Mouse (Mus musculus) neural tube, embryonic 12.5 days (tissue): ENCODE results near the gene Mat1a. TPM values are rescaled to one million over a fixed set of nuclear protein-coding genes. Genes with fewer than 3 reads are reported as not detected.

Source experiments
- ATAC-seq: fragments of 200-750 bp; cut with Nextera tagmentation; 2 replicates; pipeline ENCODE4 v1.8.0; 2017; ENCODE audit warnings: low read depth, mild to moderate bottlenecking, moderate TSS enrichment, moderate library complexity; ENCODE audit not compliant: low FRiP score
- H3K27ac ChIP-seq: fragments of 300-500 bp; sonication (generic); 2 replicates; pipeline ENCODE4 v1.5.1; 2016
- H3K27me3 ChIP-seq: fragments of 300-500 bp; sonication (generic); replicated peaks from 2 replicates; pipeline ENCODE4 v1.6.1; 2016; ENCODE audit warnings: mild to moderate bottlenecking
- H3K36me3 ChIP-seq: fragments of 300-500 bp; sonication (generic); 2 replicates; pipeline ENCODE4 v1.6.1; 2016; ENCODE audit warnings: mild to moderate bottlenecking
- H3K4me1 ChIP-seq: fragments of 300-500 bp; sonication (generic); 2 replicates; pipeline ENCODE4 v1.6.1; 2016
- H3K4me2 ChIP-seq: fragments of 300-500 bp; sonication (generic); replicated peaks from 2 replicates; pipeline ENCODE4 v1.6.1; 2016; ENCODE audit warnings: mild to moderate bottlenecking
- H3K4me3 ChIP-seq: fragments of 300-500 bp; sonication (generic); 2 replicates; pipeline ENCODE4 v1.5.1; 2016
- H3K9ac ChIP-seq: fragments of 300-500 bp; sonication (generic); 2 replicates; pipeline ENCODE4 v1.6.1; 2016; ENCODE audit warnings: mild to moderate bottlenecking
- H3K9me3 ChIP-seq: fragments of 300-500 bp; sonication (generic); 2 replicates; pipeline ENCODE4 v1.6.1; 2016; ENCODE audit warnings: mild to moderate bottlenecking
- WGBS: fragments of 180-500 bp; shearing (Covaris S2); methylation state at CpG from one replicate; pipeline ENCODE4 v1.1.7; 2016; 5-methylcytosine and 5-hydroxymethylcytosine counted together
- polyA plus RNA-seq: library from polyadenylated mRNA; unstranded; fragments of >200 nt; fragmentation: Nextera tagmentation; extraction: Ambion mirVana; gene quantifications from 2 replicates; pipeline ENCODE4 v1.2.1, GENCODE M21; 2016

Mat1a gene
- polyA plus RNA-seq, 1 experiment from 2014 or later: not detected

GRCm38 (mm10) chr14:41146922-41147321, 42.1 kb downstream of the Mat1a start:
- H3K4me3 ChIP-seq: no peak overlapping the region
- no peaks in the 10 kb centered on the region for H3K36me3 ChIP-seq
- WGBS: 85% methylated on average over 3 of the region's 3 CpGs
- no peaks in the 10 kb centered on the region for H3K9me3 ChIP-seq
- H3K27ac ChIP-seq: no peak overlapping the region
- H3K27me3 ChIP-seq: no peaks in the 10 kb centered on the region
- no peaks in the 10 kb centered on the region for H3K4me1 ChIP-seq
- no peak overlapping the region for H3K4me2 ChIP-seq
- no peak for ATAC-seq
- H3K9ac ChIP-seq: no peak overlapping the region

DNA sequence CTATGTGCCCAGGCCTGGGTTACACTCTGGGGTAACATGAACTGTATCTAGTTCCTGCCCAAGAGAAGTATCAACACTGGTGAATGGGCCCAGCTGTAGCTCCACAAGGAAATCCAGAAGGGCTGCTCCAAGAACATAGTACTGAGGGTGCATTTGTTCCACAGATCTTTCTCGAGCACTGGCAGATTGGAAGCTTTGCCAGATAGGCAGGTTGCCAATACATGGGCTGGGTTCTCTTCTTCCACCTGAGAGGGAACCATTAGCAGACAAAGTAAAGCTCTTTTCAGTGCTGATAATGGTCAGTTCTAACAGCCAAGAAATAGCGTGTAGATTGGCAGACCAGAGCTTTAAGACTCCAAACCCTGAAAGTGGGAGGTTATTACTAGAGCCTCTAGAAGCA, 42.5 kb downstream of the Mat1a start:
- Histone ChIP-seq H3K9me3 (no peaks in the 10 kb centered on the region), H3K4me1 (no peaks in the 10 kb centered on the region), H3K27ac (no peak overlapping the region), H3K36me3 (no peaks in the 10 kb centered on the region), H3K9ac (no peak overlapping the region), H3K4me2 (no peak overlapping the region), H3K4me3 (no peak overlapping the region), H3K27me3 (no peaks in the 10 kb centered on the region)
- no peak for ATAC-seq
- WGBS: 84% methylated on average over 2 of the region's 2 CpGs

- ATAC-seq: no peak
- Histone ChIP-seq H3K4me2 (no peak within 1 kb of the TSS), H3K4me1 (no peaks in the 10 kb centered on the region), H3K4me3 (no peak within 1 kb of the TSS), H3K27ac (no peak within 1 kb of the TSS), H3K27me3 (no peaks in the 10 kb centered on the region), H3K36me3 (no peaks in the 10 kb centered on the region), H3K9ac (no peak within 1 kb of the TSS), H3K9me3 (no peaks in the 10 kb centered on the region)
- WGBS: 94% methylated on average over 7 of the region's 7 CpGs
These were observed 46.5 kb downstream of the Mat1a start, which contains the start of gene Mbl1 for GRCm38 (mm10) chr14:41151220-41151898. Mbl1 (plus strand) TSS chr14:41151458.

DNA sequence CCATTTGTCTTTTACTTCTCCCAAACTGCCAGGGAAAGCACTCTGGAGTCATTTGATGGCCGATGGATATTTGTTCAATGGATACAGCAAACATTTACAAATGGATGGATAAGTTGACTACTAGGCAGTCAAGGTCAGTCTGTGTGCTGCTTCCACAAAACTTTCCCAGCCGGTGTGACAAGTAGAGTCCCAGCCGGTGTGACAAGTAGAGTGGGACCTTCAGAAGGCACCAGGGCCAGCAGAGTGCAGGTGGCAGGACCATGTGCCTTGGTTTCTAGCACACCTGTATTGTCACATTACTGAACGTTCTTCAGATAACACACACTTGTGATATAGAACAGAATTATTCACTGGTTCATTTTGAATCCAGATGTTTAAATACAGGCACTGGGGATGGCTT, 55.2 kb downstream of the Mat1a start:
- H3K9me3 ChIP-seq: no peaks in the 10 kb centered on the region
- ATAC-seq: no peak
- no peak overlapping the region for H3K27ac ChIP-seq
- no peak overlapping the region for H3K9ac ChIP-seq
- H3K27me3 ChIP-seq: no peaks in the 10 kb centered on the region
- H3K4me3 ChIP-seq: no peak overlapping the region
- no peaks in the 10 kb centered on the region for H3K36me3 ChIP-seq
- 87% methylated on average over 4 of the region's 4 CpGs for WGBS
- H3K4me1 ChIP-seq: no peaks in the 10 kb centered on the region
- H3K4me2 ChIP-seq: no peak overlapping the region

- 50% methylated on average over 1 of the region's 1 CpGs for whole genome bisulfite sequencing
- ATAC-seq: no peak
These were observed 55.9 kb downstream of the Mat1a start for GRCm38 (mm10) chr14:41160743-41161142.

DNA sequence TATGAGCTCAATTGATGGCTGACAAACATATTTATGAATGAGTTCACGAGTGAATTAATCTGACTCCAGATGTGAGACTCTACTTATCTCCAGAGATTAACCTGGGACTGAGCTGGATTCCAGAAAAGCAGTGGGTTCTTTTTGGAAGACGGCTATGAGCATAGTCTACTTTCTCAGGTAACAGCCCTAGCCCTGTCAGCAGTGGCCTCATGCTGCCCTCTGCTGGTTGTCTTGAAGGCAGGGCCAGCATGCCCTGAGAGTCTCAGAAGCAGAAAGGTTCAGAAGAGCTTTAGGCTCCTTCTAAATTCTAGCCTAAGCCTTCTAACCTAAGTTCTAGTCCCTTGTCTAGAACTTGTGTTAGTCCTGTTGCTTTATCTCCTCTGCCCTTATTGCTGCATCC, 57.8 kb downstream of the Mat1a start:
- ATAC-seq: no peak
- H3K4me3 ChIP-seq: no peak overlapping the region
- H3K36me3 ChIP-seq: no peaks in the 10 kb centered on the region
- no peaks in the 10 kb centered on the region for H3K27me3 ChIP-seq
- WGBS: 34% methylated on average over 2 of the region's 2 CpGs
- no peak overlapping the region for H3K4me2 ChIP-seq
- no peak overlapping the region for H3K9ac ChIP-seq
- H3K9me3 ChIP-seq: no peaks in the 10 kb centered on the region
- H3K4me1 ChIP-seq: no peaks in the 10 kb centered on the region
- no peak overlapping the region for H3K27ac ChIP-seq

More at GRCm38 (mm10) chr14:41160743-41161142, 55.9 kb downstream of the Mat1a start:
- Histone ChIP-seq H3K36me3 (no peaks in the 10 kb centered on the region), H3K9ac (no peak overlapping the region), H3K27me3 (no peaks in the 10 kb centered on the region), H3K27ac (no peak overlapping the region), H3K9me3 (no peaks in the 10 kb centered on the region), H3K4me1 (no peaks in the 10 kb centered on the region), H3K4me2 (no peak overlapping the region), H3K4me3 (no peak overlapping the region)

DNA sequence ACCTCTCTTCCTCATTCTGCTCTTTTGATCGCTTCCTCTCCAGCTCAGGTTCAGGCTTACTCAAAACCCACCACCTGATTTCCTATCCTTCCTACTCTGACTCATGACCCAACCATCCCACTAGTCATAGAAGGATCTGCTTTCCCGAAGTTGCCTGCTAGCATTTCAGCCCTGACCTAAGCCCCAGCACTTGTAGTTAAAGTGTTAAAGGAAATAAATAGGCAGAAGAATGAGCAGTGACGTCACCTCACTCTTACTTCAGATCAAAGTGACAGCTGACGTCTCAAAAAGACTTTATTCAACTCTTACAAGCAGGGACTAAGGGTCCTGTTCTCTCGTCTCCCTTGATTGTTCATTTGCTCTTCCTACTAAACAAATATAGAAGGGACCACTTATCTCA, 62.4 kb downstream of the Mat1a start:
- no peak overlapping the region for H3K4me2 ChIP-seq
- H3K36me3 ChIP-seq: no peaks in the 10 kb centered on the region
- 74% methylated on average over 5 of the region's 5 CpGs for WGBS
- no peak overlapping the region for H3K27ac ChIP-seq
- no peak overlapping the region for H3K4me3 ChIP-seq
- no peaks in the 10 kb centered on the region for H3K27me3 ChIP-seq
- ATAC-seq: no peak
- no peaks in the 10 kb centered on the region for H3K4me1 ChIP-seq
- H3K9ac ChIP-seq: no peak overlapping the region
- H3K9me3 ChIP-seq: no peaks in the 10 kb centered on the region

GRCm38 (mm10) chr14:41168567-41168966, 63.7 kb downstream of the Mat1a start:
- ATAC-seq: no peak
- H3K9ac ChIP-seq: no peak overlapping the region
- H3K36me3 ChIP-seq: no peaks in the 10 kb centered on the region
- no peak overlapping the region for H3K27ac ChIP-seq
- no peak overlapping the region for H3K4me3 ChIP-seq
- H3K9me3 ChIP-seq: no peaks in the 10 kb centered on the region
- 90% methylated on average over 1 of the region's 1 CpGs for WGBS
- H3K4me1 ChIP-seq: no peaks in the 10 kb centered on the region
- no peak overlapping the region for H3K4me2 ChIP-seq
- no peaks in the 10 kb centered on the region for H3K27me3 ChIP-seq

DNA sequence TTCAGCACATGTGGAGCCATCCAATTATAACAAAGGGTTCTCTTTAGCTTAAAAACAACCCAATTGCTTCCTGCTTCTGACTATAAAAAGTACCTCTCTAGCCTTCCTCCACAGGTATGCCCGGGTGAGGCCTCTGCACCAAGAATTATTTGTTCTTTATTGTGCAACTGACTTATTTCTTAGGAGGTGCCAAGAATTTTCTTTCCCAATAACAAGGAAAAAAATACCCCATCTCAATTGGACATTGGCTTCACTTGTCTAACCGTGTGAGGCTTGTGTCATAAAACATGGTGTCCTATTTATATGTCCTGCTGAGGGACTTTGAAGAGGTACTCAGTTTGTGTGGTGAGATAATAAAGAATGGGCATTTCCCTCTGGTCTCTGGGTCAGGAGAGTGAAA, 65.7 kb downstream of the Mat1a start:
- Histone ChIP-seq H3K4me3 (no peak overlapping the region), H3K4me2 (no peak overlapping the region), H3K27ac (no peak overlapping the region), H3K9ac (no peak overlapping the region), H3K9me3 (no peaks in the 10 kb centered on the region), H3K27me3 (no peaks in the 10 kb centered on the region), H3K4me1 (no peaks in the 10 kb centered on the region), H3K36me3 (no peaks in the 10 kb centered on the region)
- 81% methylated on average over 2 of the region's 2 CpGs for WGBS
- no peak for ATAC-seq

Other genes with a start within 250 kb of the Mat1a start
- gene Sh2d4b, start 211.8 kb upstream of the Mat1a start, polyA plus RNA-seq: 1.5 and 1.7 TPM in 2 replicates
- gene Tspan14, start 138.2 kb upstream of the Mat1a start, polyA plus RNA-seq: 99.6 and 99.7 TPM in 2 replicates
- gene Fam213a, start 91.2 kb upstream of the Mat1a start, polyA plus RNA-seq: 56.4 and 59.2 TPM in 2 replicates
- 0.34 TPM in 1 of 2 replicates, not detected in the other for gene Dydc2, start 35.8 kb upstream of the Mat1a start, polyA plus RNA-seq
- not detected in 2 replicates for gene Dydc1, start 32.1 kb upstream of the Mat1a start, polyA plus RNA-seq
- gene Sftpa1, start 26.7 kb downstream of the Mat1a start, polyA plus RNA-seq: not detected in 2 replicates
- not detected in 2 replicates for gene Mbl1, start 46.4 kb downstream of the Mat1a start, polyA plus RNA-seq
- not detected in 2 replicates for gene Sftpd, start 80.1 kb downstream of the Mat1a start, polyA plus RNA-seq
- gene Gm2832, start 173.8 kb downstream of the Mat1a start, polyA plus RNA-seq: 0.10 TPM in 1 of 2 replicates, not detected in the other
- not detected in 2 replicates for gene Gm5798, start 243.6 kb downstream of the Mat1a start, polyA plus RNA-seq